Mouse (Mus musculus) spleen, embryonic (tissue): ENCODE data around the gene Pitx3.

Experiments
- CTCF ChIA-PET: fragments of 350-600 bp; sonication (Branson Sonifier 250); formaldehyde crosslinking; loops from one replicate; lab custom pipeline; 2022; lab: Charles Lee

Gene Pitx3

DNA sequence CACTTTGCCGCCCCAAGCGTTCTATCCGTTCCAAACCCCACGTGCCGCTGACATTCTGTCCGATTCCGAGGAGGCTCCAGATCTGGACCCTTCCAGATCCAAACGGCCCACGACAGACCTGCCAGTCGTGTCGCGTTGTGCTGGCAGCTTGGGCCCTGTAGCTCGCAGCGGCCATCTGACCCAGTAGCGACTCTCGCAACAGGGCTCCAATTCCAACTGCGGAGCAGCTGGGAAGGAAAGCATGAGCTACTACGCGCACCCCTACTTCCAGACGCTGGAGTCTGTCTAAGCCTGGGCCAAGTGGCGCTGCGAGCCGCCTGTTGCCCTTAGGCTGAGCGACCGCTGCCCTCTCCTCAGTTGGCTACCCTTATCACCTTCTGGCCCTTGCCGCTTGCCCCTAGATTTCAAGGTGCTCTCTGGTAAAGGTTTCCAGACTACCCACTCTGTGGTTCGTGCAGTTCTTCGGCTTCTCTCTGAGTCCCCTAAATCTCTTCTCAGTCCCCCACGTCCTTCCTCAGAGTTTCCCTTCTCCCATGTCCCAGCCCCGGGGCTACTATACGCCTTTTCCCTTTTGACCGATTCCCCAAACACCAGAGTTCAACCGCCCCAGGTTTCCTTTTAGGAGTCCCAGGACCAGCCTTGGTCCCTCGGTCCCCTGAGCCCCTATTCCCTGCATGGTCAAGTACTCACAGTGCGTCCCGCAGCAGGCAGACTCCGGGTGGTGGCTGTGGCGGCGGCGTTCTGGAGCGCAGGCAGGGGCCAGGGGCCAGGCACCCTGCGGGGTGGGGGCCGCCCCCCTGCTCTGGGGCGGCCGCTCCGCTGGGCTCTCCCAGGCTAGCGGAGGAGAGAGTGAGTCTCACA lies at the start of gene Pitx3:
TSS of gene Pitx3 (minus strand) at position 816 of the 861 bp plus-strand sequence.
- CTCF ChIA-PET, result no interaction called here

DNA sequence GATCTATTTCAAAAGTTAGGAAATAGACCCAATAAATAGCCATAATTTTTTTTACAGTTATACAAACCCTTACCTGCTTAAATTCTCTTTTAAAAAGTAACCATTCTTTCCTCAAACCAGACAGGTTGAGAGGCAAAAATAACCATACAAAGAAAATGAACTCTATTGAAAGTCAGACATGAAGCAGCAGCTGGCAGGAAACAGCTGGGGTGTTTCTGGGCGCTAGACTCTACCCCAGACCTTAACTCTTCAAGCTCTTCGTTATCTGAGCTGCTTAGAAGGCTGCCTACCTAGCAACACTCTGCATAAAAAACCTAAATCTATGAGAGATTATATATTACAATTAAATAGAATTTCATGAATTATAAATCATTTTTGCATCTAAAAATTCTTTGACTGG lies 39.1 kb upstream of the Pitx3 start:
- CTCF ChIA-PET, result no interaction called here

DNA sequence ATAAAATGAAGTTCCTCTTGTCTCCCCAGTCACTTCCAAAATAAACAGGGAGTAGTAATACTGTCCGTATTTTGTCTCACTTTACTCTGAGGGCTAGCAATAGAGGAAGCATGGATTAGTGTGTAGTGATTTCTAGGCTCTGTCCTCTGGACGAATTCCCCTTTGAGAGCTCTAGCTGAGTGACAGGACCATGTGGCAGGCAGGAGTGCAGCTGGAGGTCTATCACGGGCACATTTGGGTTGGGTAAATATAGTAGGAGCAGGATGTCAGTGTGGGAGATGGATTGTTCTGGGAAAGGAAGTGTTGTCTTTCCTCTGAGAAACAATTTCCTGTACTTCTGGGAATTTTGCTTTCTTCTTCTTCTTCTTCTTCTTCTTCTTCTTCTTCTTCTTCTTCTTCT lies 38.5 kb upstream of the Pitx3 start:
- CTCF ChIA-PET, result no interaction called here

DNA sequence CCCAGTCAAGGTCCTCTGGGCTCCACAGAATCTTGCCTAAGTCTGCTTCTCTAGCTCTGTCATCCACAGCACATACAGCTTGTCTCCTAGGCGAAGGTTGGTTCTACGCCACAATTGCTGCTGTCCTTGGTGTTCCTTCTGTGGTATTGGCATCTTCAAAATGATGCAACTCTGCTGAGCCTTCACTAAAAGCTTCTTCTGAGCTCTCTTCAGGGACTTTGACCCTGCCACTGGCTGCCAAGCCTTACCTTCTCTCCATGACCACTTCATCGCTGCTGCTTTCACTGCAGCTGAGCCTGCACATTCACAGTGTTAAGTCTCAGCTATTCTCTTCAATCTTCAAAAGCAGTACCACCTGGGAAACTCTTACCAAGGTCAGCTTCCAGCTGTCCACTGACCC lies 34.1 kb upstream of the Pitx3 start:
- CTCF ChIA-PET, result no interaction called here

DNA sequence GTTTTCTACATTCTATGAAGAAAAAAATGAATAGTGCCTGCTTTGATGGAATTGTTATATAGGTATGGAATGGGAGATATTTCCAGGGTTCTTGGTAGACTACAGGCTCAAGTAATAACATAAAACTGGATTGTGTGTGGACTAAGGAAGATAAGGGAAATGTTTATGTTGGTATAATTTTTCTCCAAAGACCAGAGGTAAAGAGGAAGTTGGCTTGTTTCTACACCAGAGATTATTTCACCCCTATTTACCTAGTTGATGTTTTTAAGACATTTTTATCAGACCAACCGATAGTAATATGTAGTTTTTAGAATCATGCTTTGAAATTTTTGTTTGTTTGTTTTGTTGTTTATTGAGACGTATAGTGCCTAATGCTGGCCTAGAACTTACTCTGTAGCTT lies 32.1 kb upstream of the Pitx3 start:
- CTCF ChIA-PET, result no interaction called here

DNA sequence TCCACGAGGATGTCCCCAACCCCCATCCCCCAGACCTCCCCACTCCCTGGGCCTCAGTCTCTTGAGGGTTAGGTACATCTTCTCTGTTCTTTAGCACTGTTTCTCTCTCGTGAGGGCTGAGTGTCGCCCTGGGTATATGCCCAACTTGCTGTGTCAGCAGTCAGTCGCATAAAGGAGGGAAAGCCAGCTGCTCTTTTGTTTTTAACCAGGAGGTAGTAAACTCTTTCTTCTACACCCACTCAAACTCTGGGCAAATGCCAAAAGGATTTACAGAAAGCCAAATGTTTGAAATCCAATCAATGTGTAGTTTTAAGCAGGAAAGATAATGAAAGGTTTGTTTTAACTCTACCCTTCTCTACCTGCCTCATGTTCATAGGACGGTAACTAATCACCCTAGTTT lies 28.9 kb upstream of the Pitx3 start:
- CTCF ChIA-PET, result interaction anchor here (0.7 kb wide), 1 partner anchor 89 kb away, joined by 4 read pairs; no protein-coding TSS in a partner anchor

DNA sequence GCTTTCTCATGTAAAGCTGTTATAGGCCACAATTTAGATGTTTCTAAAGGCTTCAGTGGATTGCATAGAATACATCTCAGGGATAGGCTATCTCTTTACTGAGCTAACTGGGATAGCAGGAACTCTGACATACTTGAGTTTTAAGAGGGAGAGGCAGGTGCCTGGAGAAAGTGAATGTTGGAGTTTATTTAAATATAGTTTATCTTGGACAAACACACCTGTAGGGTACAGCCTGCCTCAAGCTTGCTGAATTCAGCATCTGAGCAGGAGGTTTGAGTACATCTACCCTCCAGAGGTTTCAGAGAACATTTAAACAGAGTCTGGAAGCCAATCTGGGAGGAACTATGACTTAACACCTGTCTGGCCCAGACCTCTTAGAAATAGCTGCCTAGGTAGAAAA lies 27.0 kb upstream of the Pitx3 start:
- CTCF ChIA-PET, result no interaction called here

DNA sequence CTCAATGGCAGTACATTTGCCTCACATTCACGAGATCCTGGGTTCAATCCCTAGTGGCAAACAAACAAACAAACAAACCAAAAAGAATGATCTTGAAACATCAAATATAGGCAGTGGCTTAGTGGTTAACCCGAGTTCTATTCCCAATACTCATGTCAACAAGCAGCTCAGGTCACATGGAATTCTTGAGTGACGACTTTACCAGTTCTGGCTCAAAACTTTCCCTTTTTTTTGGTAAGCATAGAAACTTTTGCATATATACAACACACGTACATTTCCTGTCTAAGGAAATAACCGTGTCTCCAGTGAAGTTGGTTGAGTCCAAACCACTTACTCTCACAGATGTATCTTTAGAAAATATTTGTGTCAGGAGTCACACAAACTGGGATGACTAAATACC lies 24.4 kb upstream of the Pitx3 start:
- CTCF ChIA-PET, result interaction anchor here (0.6 kb wide), 1 partner anchor 49 kb away, joined by 6 read pairs; no protein-coding TSS in a partner anchor

DNA sequence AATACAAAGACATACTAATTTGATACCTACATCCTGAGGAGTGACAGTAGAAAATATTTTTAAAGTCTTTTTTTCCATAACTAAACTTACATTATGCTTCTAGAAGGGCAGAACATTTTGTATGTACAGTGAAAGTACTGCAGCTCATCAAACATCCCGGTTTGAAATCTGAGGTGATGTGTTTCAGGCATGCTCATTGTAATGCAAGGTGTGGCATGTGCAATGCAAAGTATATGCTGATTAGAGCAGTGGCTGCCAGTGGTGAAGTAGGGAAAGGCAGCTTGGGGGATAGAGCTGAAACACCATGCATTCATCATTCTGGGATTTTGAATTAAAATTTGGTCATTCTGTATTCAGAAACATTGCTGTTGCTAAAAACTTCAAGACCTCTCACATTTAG lies 21.8 kb upstream of the Pitx3 start:
- CTCF ChIA-PET, result interaction anchor here (0.6 kb wide), 1 partner anchor 30 kb away, joined by 4 read pairs; no protein-coding TSS in a partner anchor

DNA sequence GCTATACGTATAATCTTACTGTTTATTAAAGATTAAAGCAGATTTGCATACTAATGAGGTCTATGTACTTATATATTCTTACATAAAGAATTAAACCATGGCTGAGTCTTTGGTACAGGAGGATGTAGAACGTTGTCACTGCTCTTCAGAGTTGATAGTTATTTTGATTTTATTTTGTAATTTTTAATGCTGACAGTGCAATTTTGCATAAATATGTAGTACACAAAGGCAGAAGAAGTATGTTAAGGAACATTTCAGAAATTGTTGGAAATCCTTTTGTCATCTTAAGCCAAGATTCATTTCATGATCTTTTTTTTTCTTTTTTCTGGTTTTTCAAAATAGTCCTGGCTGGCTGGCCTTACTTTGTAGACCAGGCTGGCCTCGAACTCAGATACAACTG lies 21.3 kb upstream of the Pitx3 start:
- CTCF ChIA-PET, result no interaction called here

DNA sequence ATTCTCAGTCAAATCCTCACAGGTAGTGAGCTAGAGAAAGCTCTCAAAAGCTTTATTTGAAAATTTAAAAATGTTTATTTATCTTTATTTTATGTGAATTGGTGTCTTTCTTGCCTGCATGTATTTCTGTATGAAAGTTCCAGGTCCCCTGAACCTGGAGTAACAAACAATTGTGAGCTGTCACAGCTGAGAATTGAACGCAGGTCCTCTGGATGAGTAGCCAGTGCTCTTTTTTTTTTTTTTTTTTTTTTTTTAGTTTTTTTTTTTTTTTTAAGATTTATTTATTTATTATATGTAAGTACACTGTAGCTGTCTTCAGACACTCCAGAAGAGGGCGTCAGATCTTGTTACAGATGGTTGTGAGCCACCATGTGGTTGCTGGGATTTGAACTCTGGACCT lies 19.0 kb upstream of the Pitx3 start:
- CTCF ChIA-PET, result interaction anchor here (0.6 kb wide), 1 partner anchor 366 kb away, joined by 5 read pairs; no protein-coding TSS in a partner anchor

DNA sequence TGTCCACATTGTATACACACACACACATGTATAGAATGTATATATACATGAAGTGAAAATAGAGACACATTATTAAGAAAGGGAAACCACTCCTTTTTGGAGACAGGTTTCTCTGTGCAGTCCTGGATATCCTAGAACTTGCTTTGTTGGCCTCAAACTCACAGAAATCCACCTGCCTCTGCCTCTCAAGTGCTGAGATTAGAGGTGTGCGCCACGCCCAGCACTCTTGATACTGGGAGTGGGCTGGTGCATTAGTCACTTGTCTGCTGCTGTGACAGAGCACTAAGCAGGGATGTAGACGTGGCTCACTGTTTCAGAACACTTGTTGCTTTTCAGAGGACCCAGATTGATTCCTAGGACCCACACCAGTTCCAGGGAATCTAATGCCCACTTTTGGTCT lies 17.8 kb upstream of the Pitx3 start:
- CTCF ChIA-PET, result interaction anchor here (0.7 kb wide), 1 partner anchor 229 kb away, joined by 3 read pairs; no protein-coding TSS in a partner anchor

DNA sequence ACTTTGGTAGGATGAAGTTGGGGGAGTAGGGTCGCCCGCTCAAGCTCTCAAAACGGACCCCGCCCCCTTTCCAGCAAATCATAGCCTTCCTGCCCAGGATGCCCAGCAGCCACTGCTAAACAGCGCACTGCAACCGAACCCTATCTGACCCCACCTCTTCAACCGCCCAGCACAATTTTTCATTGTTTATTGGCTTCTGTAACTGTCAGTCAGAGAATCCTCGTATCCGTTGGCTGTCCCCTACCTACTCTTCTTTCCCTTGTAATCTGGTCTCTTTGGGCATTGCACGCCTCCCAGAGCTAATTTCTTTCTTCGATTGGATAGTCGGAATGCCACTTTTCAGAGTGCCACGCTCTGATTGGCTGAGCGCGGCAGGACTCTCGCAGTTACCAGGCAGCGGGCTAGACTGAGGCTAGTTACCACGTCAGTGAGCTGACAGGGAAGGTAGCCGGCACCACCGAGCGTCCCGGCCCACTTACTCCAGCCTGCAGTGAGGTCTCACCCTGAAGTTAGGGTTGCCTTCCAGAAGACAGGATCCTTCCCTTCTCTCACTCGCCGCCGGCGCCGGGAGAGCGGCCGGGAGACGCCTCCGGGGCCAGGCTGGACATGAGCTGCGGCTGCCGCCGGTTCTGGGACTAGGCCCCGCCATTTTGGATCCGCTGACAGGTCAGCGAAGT lies 4.1 kb upstream of the Pitx3 start, which contains the start of gene Gbf1:
TSS of gene Gbf1 (plus strand) at position 383 of the 677 bp plus-strand sequence.
- CTCF ChIA-PET, result interaction anchor here (0.9 to 1.1 kb wide), 2 partner anchors 9 to 16 kb away, joined by 3 read pairs; no protein-coding TSS in a partner anchor

DNA sequence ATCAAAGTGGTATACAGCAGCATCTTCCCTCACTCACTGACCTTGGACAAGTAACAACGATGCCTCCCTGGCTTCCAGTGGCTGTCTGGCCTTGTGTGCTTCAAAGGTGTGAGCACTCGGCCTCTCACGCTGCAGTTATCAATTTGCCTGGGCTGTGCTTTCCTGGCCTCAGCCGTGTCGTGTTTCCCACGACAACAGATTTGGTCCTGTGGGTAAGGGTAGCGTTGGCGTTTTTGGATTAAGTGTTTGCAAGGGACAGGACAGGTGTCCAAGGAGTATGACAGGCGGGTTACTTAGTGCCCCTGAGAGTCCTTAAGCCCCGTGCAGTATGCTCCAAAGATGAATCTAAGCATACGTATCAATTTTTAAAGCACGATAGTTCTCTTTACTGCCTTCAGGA lies 965 bp upstream of the Pitx3 start:
- CTCF ChIA-PET, result no interaction called here

DNA sequence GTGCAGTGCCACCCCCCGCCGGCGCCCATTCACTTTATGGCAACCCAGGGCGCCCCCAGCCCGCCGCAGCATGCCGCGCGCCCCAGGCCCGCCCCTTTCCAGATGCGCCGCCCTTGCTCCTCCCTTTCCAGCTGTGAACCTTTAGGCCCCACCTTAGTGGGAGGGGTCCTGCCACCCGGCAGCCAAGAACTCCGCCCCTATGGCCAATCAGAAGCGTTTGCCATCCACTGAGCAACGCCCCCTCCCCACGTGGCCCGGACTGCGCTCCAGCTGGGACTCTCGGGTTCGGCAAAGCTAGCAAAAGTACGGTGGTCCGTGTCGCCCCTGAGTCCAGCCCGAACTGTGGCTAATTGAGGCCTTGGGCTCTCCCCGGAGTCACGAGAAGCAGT lies 240 bp upstream of the Pitx3 start:
- CTCF ChIA-PET, result no interaction called here

DNA sequence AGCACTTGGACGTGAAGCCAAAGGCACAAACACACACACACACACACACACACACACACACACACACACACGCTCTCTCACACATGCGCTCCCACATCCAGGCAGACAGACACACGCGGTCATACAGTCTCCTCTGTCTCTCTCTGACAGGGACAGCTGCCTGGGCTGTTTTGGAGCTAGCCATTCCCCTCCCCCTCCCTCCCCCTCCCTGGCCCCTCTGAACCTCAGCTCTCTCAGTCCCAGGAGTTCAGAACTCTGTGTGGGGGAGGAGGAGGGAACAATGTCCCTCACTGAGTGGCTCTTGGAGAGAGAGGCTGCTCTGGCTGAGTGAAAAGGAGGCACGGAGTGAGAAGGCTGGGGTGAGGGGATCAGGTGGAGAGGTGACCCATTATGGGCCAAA lies 7.0 kb downstream of the Pitx3 start:
- CTCF ChIA-PET, result interaction anchor here (0.6 to 0.7 kb wide), 2 partner anchors 85 to 326 kb away, joined by 3 to 10 read pairs; no protein-coding TSS in a partner anchor

DNA sequence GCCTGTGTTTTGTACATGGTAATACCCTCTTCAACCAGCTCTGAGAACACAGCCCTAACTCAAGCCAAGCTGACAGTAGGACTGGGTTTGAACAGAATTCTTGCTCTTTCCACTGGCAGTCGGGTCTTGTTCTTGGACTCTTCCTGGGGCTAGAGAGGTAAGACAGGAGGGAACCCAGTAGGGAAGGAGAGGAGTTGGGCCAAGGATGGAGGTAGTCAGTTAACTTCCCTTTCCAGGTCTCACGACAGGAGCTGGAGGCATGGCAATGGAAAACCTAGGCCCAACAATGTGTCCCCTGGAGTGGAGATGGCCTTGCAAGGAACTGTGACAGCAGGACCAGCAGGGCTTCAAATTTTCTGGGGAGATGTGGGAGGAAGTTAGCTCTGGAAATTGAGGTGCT lies 7.8 kb downstream of the Pitx3 start:
- CTCF ChIA-PET, result interaction anchor here (0.6 kb wide), 1 partner anchor 86 kb away, joined by 3 read pairs; no protein-coding TSS in a partner anchor

DNA sequence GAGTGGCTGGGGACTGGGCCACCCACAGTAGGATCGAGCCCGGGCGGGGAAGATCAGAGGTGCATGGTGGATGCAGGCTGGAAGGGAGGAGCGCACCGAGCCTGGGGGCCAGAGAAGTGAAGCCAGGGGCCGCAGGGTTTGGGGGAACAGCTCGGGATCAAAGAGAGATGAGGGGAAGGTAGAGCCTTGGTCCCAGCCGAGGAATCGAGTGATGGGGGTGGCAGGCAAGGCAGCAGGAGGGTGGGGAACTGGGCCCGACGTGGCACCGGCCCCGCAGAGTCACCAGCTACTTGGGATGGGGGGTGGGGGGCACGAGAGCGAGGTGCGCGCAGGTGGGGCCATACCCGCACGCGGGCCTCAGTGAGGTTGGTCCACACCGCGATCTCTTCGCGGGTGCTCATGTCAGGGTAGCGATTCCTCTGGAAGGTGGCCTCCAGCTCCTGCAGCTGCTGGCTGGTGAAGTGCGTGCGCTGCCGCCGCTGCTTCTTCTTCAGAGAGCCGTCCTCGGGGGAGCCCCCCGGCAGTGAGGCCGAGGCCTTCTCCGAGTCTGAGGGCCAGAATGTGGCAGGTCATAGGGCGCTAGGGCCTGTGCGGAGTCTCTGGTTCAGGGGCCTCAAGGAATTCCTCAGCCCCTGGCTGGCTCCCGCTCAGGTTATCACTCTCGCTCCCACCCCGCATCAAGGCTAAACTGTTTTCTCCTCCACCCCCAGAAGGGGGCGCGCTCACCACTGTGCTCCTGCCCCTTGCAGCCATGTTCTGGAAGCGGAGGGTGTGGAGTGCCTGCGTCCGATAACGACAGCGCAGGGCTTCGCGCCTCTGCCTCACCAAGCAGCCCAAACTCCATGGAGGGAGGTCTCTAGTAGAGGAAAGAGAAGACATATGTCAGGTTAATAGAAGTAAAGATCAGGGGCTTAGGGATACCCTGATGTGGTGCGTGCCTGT lies 11.2 kb downstream of the Pitx3 start:
- CTCF ChIA-PET, result interaction anchor here (0.5 to 1.2 kb wide), 8 partner anchors 16 to 232 kb away, joined by 3 to 4 read pairs (median 3); no protein-coding TSS in a partner anchor

DNA sequence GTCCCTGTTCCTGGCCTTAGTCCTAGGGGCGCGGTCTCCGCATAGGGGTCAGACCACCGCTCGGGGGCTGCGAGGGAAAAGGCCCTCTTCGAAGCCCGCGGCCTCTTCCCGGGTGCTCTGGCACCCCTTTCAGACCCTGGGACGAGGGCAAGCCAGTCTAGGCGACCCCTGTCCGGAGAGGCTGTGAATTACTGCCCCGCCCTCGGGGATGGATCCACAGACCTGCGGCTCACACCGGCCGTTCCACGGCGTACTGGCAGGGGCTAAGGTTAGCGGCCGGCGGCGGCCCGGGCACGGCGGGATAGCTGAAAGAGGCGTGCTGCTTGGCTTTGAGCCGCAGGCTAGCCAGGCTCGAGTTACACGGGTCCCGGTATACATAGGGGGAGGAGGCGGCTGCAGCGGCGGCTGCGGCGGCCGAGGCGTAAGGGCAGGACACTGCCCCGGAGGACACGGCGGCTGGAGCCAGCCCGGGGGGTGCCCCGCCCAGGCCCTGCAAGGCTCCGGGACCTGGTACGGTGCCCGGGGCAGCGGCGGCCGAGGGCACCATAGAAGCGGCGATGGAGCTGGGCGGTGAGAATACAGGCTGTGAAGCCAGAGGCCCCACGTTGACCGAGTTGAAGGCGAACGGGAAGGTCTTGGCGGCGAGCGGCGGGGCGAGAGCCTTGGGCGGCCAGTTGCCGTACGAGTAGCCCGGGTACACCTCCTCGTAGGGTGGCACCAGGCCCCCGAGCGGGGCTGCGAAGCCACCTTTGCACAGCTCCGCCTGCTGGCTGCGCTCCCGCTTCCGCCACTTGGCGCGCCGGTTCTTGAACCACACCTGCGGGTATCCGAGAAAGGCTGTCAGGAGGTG lies 12.1 kb downstream of the Pitx3 start:
- CTCF ChIA-PET, result interaction anchor here (0.5 to 1.2 kb wide), 9 partner anchors 17 to 330 kb away, joined by 3 to 5 read pairs (median 3); no protein-coding TSS in a partner anchor

DNA sequence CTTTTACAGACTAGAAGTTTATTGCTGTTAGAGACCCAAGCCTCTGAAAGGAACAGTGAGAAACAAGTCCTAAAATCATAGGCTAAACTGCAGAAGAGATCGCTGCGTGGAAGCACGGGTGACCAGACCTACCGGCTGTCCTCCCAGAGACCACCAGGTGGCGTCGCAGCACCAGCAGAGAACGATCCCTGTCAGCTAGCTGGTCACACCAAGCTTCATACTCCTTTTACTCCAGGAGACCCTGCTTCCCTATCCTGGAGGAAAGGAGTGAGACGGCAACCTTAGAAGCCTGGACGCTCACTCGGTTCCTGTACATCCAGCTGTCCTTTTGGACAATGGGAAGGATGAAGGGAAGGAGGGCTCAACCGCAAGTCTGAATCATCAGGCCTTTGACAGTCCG lies 12.8 kb downstream of the Pitx3 start:
- CTCF ChIA-PET, result interaction anchor here (0.7 to 1.1 kb wide), 3 partner anchors 114 to 331 kb away, joined by 3 to 5 read pairs (median 3); no protein-coding TSS in a partner anchor
